Mouse (Mus musculus) bone marrow macrophage, adult 2 months (primary cell): ENCODE results near the gene Stat3.

Source experiments
- CTCF ChIP-seq: IDR thresholded peaks from 2 replicates; pipeline ENCODE4 v1.5.1; 2012; ENCODE audit warnings: low read depth, mild to moderate bottlenecking, low read length, moderate library complexity
- POLR2A ChIP-seq: IDR thresholded peaks from 2 replicates; pipeline ENCODE4 v1.6.1; 2012; ENCODE audit warnings: mild to moderate bottlenecking, low read depth, low read length, borderline replicate concordance

DNA sequence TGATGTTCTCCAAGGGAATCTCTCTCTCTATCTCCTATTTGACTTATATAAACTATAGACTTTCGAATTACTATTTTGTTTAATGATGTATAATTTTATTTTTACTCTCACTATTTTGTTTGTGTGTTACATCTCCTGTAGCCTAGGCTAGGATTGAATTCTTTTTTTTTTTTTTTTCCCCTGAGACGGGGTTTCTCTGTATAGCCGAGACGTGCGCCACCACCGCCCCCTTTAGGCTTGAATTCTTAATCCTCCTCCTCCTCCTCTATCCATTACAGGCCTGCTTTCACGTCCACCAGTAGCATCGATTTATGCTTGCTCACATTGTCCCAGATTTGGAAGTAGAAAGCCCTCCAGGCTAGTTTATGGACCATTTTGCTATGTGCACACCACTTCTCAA lies 42.7 kb upstream of the Stat3 start:
- no peak for TF ChIP-seq POLR2A
- TF ChIP-seq CTCF, result no peak
